Mouse (Mus musculus) gonadal fat pad, adult 2 months (tissue): ENCODE measurements at regions not wholly inside any gene's neighbourhood (a gene's known extent, or its start where the extent isn't known, plus 50 kb on each side); places are given as distances from the start of the nearest gene placed in this dataset.

ENCODE experiments used
- DNase-seq: peaks from one replicate; pipeline ENCODE4 v3.0.0-alpha.2; 2012; ENCODE audit warnings: low read depth

DNA sequence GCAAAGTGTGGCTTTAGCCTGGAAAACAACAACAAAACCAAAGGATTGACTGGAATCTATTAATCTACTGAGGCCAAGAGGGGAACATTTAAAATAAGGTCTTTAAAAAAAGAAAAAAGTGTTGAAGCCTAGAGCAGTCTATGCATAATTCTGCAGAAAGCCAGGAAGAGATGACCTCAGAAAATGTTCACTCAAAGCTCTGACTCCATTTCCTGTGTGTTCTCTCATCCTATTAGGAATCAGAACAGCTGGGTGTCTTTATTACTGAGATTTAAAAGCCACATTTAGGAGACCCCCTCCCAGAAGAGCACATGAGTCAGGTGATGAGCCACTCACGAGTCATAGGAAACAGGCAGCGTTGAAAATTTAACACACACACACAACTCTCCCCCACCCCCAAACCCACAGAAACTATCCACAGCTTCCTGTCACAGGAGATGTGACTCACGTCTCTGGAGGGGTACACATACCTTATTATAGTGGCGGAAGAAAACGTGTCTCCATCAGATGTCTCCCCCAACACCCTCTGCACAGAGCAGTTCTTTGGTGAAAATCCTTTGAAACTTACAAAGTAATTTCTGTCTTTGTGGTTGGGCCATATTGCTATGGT, 140.2 kb upstream of the Hmga2 start:
- DNase-seq = no peak

GRCm38 (mm10) chr10:120612351-120612750, 136.1 kb upstream of the Hmga2 start:
- no peak for DNase-seq

DNA sequence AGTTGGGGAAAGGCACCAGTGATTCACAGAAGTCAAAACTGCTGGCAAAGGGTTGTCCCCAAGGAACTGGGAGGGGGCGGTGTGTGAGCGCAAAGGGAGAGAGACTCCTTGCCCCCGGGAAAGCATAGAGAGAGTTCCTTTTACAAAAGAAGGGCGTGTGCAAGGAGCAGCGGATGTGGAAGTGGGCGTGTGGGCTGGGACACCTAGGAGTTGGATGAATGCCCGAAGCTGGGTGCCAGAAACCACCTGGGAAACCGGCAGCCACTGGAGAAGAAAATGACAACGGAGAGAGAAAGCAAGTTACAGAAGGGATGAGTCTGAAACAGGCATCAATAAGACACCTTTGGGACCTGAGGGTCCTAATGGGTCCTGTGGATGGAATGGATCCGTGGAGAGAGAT, 133.8 kb upstream of the Hmga2 start:
- no peak for DNase-seq

DNA sequence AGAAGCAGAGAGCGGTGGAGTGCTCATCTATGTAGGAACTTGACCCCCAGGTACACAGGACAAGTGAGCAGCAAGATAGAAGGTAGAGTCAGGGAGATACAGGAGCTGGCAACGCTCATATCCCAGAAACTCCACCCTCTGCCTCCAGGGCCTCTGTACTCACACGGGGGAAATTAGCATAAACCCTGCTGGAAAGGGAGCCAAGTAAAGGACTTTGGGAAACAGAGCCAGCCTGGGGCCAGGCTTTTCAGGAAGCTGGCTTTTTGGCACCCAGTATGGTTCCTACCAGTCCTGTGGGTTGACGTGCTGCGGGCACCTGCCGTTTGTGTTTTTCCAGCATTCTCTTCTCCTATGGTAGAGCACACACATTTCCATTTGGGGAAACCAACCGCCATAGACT, 128.2 kb upstream of the Hmga2 start:
- DNase-seq = peak; percentile 10

GRCm38 (mm10) chr10:120603167-120603566, 126.9 kb upstream of the Hmga2 start:
- no peak for DNase-seq

- DNase-seq = no peak
Observed at GRCm38 (mm10) chr10:120600735-120601134, 124.5 kb upstream of the Hmga2 start.

GRCm38 (mm10) chr10:120599551-120599950, 123.3 kb upstream of the Hmga2 start:
- no peak for DNase-seq

DNA sequence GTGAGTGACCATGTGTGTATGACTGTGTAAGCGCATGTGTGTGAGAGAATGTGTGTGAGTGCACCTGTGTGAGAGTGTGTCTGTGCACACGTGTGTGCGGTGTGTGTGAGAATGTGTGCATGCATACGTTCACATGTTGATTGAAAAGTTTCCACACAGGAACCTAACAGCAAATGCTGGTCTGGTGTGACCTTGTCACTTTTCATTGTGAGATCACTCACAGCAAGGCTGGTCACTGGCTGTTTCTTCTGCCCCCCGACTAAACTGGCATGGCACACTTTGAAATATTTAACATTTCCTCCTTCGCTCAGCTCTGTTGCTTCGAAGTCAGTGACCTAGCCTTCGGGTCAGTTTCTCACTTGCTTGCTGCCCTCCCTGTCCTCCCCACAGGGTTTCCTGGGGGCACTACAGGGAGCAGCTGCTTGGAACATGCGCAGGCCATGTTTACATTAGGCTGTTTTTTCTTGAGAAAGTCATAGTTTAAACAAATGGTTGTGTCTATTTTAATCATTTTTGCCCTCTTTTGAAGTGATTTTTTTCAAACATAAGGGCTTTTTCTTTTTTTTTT, 121.1 kb upstream of the Hmga2 start:
- no peak for DNase-seq

DNA sequence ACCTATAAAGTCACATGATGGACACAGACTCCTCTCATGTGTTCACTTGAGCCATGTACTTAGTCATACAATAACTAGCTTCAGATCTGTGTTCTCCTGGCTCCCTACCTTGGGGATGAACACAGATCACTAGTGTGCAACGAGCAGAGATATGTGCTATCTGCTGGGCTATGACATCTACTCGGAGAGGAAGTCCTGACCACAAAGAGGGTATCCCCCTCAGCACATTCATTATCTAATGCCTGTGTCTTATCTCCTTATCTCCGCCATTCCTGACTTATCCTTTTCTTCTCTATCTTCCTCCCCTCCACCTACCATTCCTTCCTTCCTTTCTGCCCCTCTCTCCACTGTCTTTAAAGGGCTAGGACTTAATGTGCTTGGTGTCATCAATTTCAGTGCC, 118.9 kb upstream of the Hmga2 start:
- no peak for DNase-seq

DNA sequence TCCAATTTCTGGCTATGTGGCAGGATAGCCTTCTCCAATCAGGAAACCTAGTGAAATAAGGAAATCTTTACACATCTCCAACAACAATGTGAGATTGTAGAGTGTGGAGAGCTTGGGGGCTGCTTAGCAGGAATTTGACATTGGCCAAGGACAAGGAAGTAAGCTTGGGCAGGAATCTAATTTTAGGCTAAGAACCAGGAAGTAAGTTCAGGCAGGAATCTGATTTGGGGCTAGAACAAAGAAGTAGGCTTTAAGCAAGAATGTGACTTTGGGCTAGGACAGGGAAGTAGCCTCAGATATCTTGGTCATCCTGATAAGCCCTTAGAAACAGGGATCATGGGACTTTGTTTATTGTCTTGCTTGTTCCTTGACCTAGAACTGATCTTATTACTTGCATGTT, 117.6 kb upstream of the Hmga2 start:
- DNase-seq = no peak

- DNase-seq = no peak
Observed at GRCm38 (mm10) chr10:120589659-120590058, 113.4 kb upstream of the Hmga2 start.

GRCm38 (mm10) chr10:120587854-120588633, 111.8 kb upstream of the Hmga2 start:
- no peak for DNase-seq

- no peak for DNase-seq
Observed at GRCm38 (mm10) chr10:120587179-120587578, 110.9 kb upstream of the Hmga2 start.

- no peak for DNase-seq
Observed at GRCm38 (mm10) chr10:120582497-120582896, 106.2 kb upstream of the Hmga2 start.

DNA sequence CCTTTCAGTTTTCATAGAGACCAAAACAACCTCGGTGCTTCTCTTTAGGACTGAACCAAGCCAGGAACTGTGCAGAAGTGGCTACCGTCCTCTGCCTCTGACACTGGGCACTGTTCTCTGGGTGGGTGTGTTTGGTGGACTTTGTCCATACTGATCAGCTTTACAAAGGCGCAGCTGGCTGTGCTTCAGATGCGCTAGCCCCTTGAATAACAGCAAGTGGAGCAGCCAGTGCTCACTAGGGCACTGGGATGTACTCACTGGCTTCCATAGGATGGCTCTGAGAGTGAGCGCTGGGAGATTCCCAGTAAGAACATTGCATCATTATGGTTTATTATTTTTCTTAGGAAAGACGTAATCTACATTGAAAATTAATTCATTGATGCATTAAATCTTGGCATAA, 105.3 kb upstream of the Hmga2 start:
- DNase-seq = no peak

DNA sequence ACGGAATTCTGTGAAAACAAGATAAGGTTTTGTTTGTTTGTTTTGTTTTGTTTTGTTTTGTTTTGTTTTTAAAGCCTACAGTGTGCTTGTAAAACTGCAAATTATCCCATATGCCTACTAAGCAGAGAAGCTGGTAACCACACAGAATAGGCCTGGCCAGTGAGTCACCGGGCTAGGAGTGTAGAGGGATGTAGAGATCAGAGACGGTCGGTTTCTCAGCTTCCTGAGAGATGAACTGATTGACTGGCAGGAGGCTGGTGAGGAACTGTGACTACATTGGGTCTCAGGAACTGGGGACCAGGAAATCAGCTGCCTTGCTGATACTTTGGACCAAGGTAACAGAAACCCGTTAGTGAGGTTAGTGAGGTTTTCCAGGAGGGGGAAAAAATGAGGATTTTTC, 100.6 kb upstream of the Hmga2 start:
- no peak for DNase-seq

DNA sequence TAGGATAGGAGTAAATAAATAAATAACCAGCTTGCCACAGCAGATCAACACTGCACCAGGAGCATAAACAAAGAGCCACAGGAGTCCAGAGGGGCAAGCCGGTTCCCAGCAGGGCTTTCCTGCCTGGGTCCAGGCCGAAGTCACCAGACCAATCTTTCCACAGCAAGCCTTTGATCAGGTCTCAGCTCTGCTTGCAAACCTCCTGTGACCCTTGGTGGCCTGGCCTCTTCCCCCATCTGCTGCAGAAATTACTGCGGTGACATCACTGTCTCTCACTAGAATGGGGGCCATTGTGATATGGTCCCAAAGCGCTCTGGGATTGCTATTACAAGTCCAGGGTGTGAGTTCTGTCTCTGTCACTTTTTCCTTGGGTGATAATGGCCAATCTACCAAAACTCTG, 99.9 kb upstream of the Hmga2 start:
- no peak for DNase-seq

DNA sequence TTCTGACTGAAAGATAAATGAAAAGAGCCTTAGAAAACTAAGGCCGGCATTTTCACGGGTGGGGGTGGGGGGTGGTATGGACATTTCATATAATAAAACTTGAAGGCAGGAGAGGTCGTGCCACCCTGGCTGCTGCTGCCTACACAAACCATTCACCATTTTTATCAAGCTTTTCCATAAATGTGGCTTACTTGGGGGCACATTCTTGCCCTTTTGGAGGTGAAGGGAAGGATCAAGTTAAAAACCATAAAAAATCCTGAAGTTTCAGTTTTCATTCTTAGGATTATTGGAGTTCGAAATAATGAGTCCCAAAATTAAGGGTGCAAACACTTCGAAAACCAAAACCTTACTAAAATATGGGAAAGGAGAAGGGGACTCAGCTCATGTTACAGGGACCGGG, 95.1 kb upstream of the Hmga2 start:
- no peak for DNase-seq

DNA sequence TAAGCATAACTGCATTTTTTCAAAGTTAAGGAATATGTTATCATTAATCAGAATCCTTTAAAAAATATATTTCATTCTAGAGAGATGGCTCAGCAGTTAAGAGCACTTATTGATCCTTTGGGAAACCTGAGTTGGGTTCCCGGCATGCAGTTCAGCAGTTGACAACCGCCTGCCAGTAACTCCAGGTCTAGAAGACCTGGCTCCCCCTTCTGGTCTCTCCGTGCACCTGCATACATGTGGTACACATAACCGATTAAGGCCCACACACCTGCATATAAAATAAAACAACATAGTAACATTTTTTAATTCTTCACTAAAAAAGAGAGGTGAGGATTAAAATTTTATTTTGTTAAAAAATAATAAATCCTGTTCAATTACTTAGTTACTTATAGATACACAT, 89.7 kb upstream of the Hmga2 start:
- DNase-seq = no peak

GRCm38 (mm10) chr10:120564859-120565258, 88.6 kb upstream of the Hmga2 start:
- no peak for DNase-seq

DNA sequence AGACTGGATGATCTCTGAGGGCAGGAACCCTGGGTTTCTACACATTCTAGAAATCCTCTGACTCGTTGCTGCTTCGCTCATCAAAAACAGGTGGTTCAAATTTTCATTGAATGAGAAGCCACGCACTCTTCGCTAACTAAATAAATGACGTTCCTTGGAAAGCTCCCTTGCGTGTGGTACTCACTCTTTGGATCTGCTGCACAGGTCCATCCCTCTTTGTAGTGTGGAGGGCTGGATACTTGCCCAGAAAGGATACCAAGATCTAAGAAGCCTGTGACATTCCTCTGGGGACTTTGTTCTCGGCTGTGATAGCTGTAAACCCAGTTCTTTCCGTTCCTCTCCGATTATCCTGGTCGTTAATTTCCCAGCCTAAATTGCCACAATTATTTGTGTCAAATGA, 87.7 kb upstream of the Hmga2 start:
- DNase-seq = no peak

- no peak for DNase-seq
Observed at GRCm38 (mm10) chr10:120561821-120562220, 85.6 kb upstream of the Hmga2 start.

DNA sequence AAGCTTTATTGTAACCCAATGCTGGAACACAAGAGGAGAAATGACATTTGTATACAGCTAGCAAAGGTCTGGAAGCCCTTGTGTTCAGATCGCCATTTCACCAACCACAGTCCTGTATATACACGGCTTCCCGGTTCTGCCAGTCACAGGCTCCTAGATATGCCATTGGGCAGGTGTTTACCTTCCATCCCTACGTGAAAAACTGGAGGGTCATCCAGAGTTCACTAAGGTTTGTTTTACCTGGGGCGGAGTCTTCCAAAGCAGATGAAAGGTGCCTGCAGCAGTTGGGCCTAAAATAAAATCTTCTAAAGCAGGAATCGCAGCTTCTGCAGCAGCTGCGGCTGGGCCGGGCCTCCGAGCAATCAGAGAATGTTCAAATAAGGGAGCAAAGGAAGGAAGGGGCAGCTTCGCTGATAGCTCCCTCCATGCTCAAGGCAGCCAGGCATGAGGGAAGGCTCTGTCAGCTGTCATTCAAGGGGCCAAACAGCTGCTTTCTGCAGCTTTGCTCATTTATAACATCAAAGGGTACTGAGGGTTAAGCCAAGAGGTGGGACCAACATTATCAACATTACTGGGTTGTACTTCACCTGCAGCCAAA, 81.7 kb upstream of the Hmga2 start:
- no peak for DNase-seq
